Mouse (Mus musculus) spleen, adult 2 months (tissue): ENCODE data around the gene Yipf4. TPM values are rescaled to one million over a fixed set of nuclear protein-coding genes. Genes with fewer than 3 reads are reported as not detected.

Experiments
- DNase-seq, 2 experiments: peaks; one replicate each; pipeline versions ENCODE4 v3.0.0 to v3.0.0-alpha.2; 2012 to 2021; ENCODE audit warnings: low spot score in 2 of 2, low read depth in 1 of 2
- H3K27ac ChIP-seq: fragments of 200-500 bp; 2 replicates; pipeline ENCODE4 v1.5.1; 2012; ENCODE audit warnings: low read length, inconsistent platforms; ENCODE audit not compliant: insufficient read depth
- H3K27me3 ChIP-seq: fragments of 200-500 bp; 2 replicates; pipeline ENCODE4 v1.6.1; 2012; ENCODE audit warnings: mild to moderate bottlenecking, moderate library complexity, low read length, inconsistent platforms; ENCODE audit not compliant: control insufficient read depth, insufficient read depth
- H3K36me3 ChIP-seq: fragments of 200-500 bp; 2 replicates; pipeline ENCODE4 v1.6.1; 2012; ENCODE audit warnings: mild to moderate bottlenecking, low read length, inconsistent platforms; ENCODE audit not compliant: control insufficient read depth, insufficient read depth
- H3K4me1 ChIP-seq: fragments of 200-500 bp; 2 replicates; pipeline ENCODE4 v1.6.1; 2011; ENCODE audit warnings: inconsistent platforms; ENCODE audit not compliant: control insufficient read depth, insufficient read depth, insufficient read length
- H3K4me3 ChIP-seq: fragments of 200-500 bp; 2 replicates; pipeline ENCODE4 v1.5.1; 2011; ENCODE audit warnings: mild to moderate bottlenecking, inconsistent platforms; ENCODE audit not compliant: insufficient read depth, insufficient read length; ENCODE audit errors: extremely low read depth
- CTCF ChIP-seq: fragments of 200-500 bp; IDR thresholded peaks from 2 replicates; pipeline ENCODE4 v1.5.1; 2011; ENCODE audit warnings: mild to moderate bottlenecking, inconsistent platforms; ENCODE audit not compliant: insufficient read depth, insufficient read length, insufficient replicate concordance; ENCODE audit errors: extremely low read depth
- POLR2A ChIP-seq: fragments of 200-500 bp; IDR thresholded peaks from 2 replicates; pipeline ENCODE4 v1.6.1; 2011; ENCODE audit warnings: low read depth, low read length, inconsistent platforms
- WGBS: fragments of 180-500 bp; shearing (Covaris S2); methylation state at CpG from one replicate; pipeline ENCODE4 v1.1.7; 2018; 5-methylcytosine and 5-hydroxymethylcytosine counted together
- polyA plus RNA-seq: library from polyadenylated mRNA; depleted of rRNA; stranded (reverse); fragments of >200 nt; gene quantifications from 2 replicates; pipeline ENCODE4 v1.2.3, GENCODE M21; 2012; rRNA removed

The Yipf4 gene
- polyA plus RNA-seq = 35.8 and 119 TPM in 2 replicates

DNA sequence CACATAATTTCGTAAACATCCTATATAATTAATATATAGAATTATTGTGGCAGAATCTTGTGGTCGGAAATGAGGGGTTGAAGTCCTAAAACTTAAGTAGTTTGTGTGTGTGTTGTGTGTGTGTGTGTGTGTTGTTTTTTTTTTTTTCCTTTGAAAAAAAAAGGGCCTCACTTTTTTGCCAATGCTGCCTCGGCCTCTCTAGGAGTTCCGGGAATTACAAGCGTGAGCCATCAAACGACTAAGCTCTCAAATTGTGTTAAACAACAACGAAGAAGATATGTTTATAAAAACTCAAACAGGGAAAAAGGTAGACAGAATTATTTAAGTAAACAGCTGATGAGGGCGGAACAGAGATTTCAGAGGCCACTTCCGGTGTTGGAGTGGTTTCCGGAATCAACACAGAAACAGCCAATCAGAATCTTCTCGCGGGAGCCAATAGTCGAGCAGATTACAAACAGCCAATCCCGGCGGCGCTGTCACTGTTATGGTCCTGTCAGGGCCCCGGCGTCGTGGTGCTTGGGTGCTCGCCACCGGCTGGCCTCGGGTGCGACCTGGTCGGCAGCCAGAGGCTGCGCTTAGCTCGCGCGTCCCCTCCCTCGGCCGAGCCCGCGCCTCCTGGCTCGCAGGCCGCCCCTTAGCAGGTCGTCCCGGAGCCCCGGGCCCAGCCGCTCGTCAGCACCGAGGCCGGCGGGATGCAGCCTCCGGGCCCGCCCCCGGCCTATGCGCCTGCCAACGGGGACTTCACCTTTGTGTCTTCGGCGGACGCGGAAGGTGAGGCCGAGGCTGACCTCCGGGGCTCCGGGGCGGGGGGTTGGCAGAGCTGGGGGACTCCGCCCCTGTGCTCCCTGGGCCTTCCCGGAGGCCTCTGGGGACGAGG, at the start of gene Yipf4:
Gene Yipf4 (plus strand): TSS at position 470 of the 877 bp plus-strand sequence.
- WGBS = 3% methylated on average over 57 of the region's 58 CpGs
- TF ChIP-seq CTCF (no peak), POLR2A (peak; percentile 90)
- Histone ChIP-seq H3K27ac (peak within 1 kb of the TSS; percentile 97), H3K4me1 (0 out of 2 replicates have a peak, but pooled peaks cover 2% of the 10 kb centered on the region), H3K36me3 (peaks cover 9% of the 10 kb centered on the region), H3K4me3 (peak within 1 kb of the TSS; percentile 95), H3K27me3 (no peaks in the 10 kb centered on the region)
- DNase-seq = peak; percentile 94 to 95

DNA sequence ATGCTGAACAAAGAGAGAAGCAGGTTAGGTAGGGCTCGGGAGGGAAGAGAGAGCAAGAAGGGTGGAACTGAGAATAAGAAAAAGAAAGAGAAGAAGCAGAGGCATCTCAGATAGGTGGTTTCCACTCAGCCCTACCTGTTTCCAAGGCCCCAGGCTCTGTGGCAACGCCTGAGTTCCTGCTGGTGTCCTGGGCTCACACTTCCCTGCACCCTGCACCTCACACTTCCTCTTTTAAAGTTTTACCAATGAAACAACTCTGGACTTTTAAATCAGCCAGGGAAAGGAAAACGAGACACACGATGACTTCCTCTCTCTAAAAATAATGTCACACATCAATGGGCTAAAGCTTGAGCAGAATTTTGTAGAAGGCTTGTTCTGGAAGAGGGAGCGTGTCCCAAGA, 48.8 kb upstream of the Yipf4 start:
- Histone ChIP-seq H3K4me3 (no peak overlapping the region), H3K36me3 (peaks cover 1% of the 10 kb centered on the region; the same call in 1 of the 2 replicates), H3K4me1 (0 out of 2 replicates have a peak, but pooled peaks cover 4% of the 10 kb centered on the region), H3K27me3 (no peaks in the 10 kb centered on the region), H3K27ac (peak overlapping the region; percentile 18; the same call in 1 of the 2 replicates)
- peak in 1 of 2 experiments; percentile 25 for DNase-seq
- WGBS = 10% methylated on average over 5 of the region's 5 CpGs
- no peak for TF ChIP-seq CTCF
- TF ChIP-seq POLR2A = no peak

DNA sequence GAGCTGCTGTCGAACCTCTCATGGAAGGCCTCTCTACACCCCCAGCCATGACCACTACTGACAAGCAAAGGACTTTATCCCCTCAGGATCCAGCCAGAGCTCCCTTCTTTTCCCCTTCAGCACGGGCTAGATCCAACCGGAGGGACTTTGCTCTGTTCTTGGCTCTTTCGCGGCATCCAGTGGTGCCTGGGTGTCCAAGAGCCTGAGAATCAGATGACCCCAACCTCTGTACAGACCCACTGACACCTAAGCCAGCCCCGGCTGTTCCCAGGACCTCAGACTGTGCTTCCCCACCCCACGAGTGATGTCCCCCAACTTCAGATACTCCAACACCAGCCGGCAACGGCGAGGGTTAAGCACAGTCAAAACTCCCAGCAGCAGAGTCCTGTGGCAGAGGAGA, 39.5 kb upstream of the Yipf4 start:
- TF ChIP-seq CTCF (no peak), POLR2A (no peak)
- Histone ChIP-seq H3K27ac (no peak overlapping the region), H3K4me1 (no peaks in the 10 kb centered on the region), H3K4me3 (no peak overlapping the region), H3K36me3 (peaks cover 5% of the 10 kb centered on the region), H3K27me3 (no peaks in the 10 kb centered on the region)
- no peak for DNase-seq
- WGBS = 91% methylated on average over 10 of the region's 10 CpGs

DNA sequence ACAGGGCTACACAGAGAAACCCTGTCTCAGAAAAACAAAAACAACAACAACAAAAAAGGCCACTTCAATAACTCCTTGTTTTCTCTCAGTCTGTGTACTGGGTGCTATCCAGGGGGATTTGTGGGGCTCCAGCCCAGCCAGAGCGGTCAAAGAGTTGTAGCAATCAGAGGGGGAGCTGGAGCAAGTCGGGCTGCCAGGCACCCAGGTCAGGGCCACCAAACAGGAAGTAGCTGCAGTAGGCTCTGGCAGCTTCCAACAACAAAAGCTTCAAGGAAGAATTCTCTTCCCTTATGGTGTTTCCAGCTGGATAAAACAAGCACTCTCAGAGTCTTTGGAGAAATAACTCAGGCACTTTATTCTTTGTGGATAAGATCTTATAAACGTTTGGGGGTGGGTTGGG, 35.4 kb upstream of the Yipf4 start:
- peaks cover 3% of the 10 kb centered on the region; the same call in 1 of the 2 replicates for H3K4me1 ChIP-seq
- no peak overlapping the region for H3K4me3 ChIP-seq
- peaks cover 2% of the 10 kb centered on the region for H3K36me3 ChIP-seq
- no peaks in the 10 kb centered on the region for H3K27me3 ChIP-seq
- no peak for DNase-seq
- 75% methylated on average over 3 of the region's 3 CpGs for WGBS
- TF ChIP-seq POLR2A = no peak
- no peak for TF ChIP-seq CTCF
- no peak overlapping the region for H3K27ac ChIP-seq

DNA sequence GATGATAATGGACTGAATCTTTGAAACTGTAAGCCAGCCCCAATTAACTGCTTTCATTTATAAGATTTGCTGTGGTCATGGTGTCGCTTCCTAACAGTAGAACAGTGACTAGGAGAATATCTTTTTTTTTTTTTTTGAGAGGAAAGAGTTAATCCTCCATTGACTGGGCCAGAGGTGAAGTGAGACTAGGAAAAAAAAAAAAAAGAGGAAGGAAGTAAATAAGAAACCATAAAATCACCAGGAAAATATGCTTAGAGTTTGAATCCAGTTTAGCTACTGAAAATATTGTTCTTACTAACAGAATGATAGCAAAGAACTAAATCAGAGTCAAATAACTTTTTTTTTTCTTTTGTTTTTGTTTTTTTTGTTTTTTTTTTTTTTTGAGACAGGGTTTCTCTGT, 34.6 kb upstream of the Yipf4 start:
- H3K36me3 ChIP-seq = peaks cover 2% of the 10 kb centered on the region
- H3K4me1 ChIP-seq = peaks cover 5% of the 10 kb centered on the region; the same call in 1 of the 2 replicates
- WGBS = 68% methylated on average over 1 of the region's 1 CpGs
- H3K27ac ChIP-seq = no peak overlapping the region
- H3K4me3 ChIP-seq = no peak overlapping the region
- TF ChIP-seq POLR2A (no peak), CTCF (no peak)
- DNase-seq = no peak
- no peaks in the 10 kb centered on the region for H3K27me3 ChIP-seq

DNA sequence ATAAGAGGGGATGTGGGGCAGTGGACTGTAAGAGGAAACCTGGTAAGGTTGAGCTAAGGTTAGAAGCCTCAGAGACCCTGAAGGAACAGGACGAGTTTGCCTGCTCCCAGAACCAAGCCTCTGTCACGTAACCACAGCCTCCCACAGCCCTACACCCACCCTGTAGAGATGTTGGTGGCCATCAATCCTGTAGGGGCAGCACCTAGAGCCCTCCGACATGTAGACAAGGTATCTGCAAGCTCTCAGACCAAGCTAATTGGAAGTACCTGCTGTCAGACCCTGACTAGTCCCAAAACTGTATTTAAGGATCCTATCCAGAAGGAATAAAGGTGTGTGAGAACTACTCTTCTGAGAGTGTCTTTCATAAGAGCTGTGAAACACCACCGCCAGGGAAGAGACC, 33.9 kb upstream of the Yipf4 start:
- TF ChIP-seq CTCF = no peak
- no peak for TF ChIP-seq POLR2A
- DNase-seq = no peak
- peaks cover 5% of the 10 kb centered on the region; the same call in 1 of the 2 replicates for H3K4me1 ChIP-seq
- 85% methylated on average over 4 of the region's 4 CpGs for WGBS
- H3K27ac ChIP-seq = no peak overlapping the region
- no peak overlapping the region for H3K4me3 ChIP-seq
- H3K27me3 ChIP-seq = no peaks in the 10 kb centered on the region
- no peaks in the 10 kb centered on the region; the same call in none of the 2 replicates for H3K36me3 ChIP-seq
